Mouse (Mus musculus): ENCODE measurements around the gene P4hb. TPM values are rescaled to one million over a fixed set of nuclear protein-coding genes. Genes with fewer than 3 reads are reported as not detected.

Gene P4hb
- polyA plus RNA-seq, 1 experiment, result 444 TPM

DNA sequence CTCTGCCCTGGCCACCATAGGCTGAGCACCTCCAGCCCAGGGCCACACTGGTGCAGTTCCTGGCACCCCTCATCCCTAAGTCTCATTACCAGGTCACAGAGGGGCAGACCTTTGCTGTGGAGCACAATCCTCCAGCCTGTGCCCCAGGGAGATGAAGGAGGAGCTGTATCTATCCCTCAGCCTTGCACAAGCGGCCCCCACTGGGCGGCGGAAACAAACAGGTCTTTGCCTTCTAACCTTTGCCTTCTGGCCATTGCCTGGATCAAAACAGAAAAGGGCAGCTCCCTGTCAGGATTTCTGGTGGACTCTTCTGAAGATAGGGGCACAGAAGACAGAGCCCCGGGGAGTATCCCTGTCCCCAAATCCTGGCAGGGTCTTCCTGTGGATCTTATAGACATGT is 44.1 kb downstream of the P4hb start:
- H3K4me2 ChIP-seq (ENCODE audit: low read depth), result no peak overlapping the region
- no peak overlapping the region for H3ac ChIP-seq (ENCODE audit: control insufficient read depth, insufficient read length)
- no peak for TF ChIP-seq POLR2AphosphoS2 (IDR thresholded peaks at IDR 0.05; ENCODE audit: insufficient read length, low read depth)
- TF ChIP-seq MAX (IDR thresholded peaks at IDR 0.05; ENCODE audit: low read depth), result no peak
- no peak for TF ChIP-seq USF1 (IDR thresholded peaks at IDR 0.05; ENCODE audit: low read depth)
- no peak for TF ChIP-seq SRF (IDR thresholded peaks at IDR 0.05; ENCODE audit: control insufficient read depth, insufficient read length, low read depth)
- no peak for TF ChIP-seq CEBPB (IDR thresholded peaks at IDR 0.05; ENCODE audit: insufficient read depth, poor library complexity, severe bottlenecking)
- no peak for TF ChIP-seq E2F4 (IDR thresholded peaks at IDR 0.05; ENCODE audit: insufficient read depth)
- no peak for TF ChIP-seq TCF12 (IDR thresholded peaks at IDR 0.05; ENCODE audit: insufficient read depth, poor library complexity, severe bottlenecking)
- TF ChIP-seq POLR2A (IDR thresholded peaks at IDR 0.05; ENCODE audit: insufficient read length, low read depth), result no peak
- TF ChIP-seq REST (IDR thresholded peaks at IDR 0.05; ENCODE audit: insufficient read depth, insufficient read length), result no peak
- no peak for TF ChIP-seq TCF3 (IDR thresholded peaks at IDR 0.05; ENCODE audit: insufficient read length, low read depth)
- no peak for TF ChIP-seq MYOD1 (IDR thresholded peaks at IDR 0.05; ENCODE audit: control insufficient read depth in 1 of 3, insufficient read length in 2 of 3, low read depth in 2 of 3)
- no peak for TF ChIP-seq MYOG (IDR thresholded peaks at IDR 0.05; ENCODE audit: control insufficient read depth in 1 of 3, insufficient read depth in 1 of 3, insufficient read length in 2 of 3, low read depth in 2 of 3)
- H3K36me3 ChIP-seq (ENCODE audit: control insufficient read depth, insufficient read depth), result no peaks in the 10 kb centered on the region
- no peaks in the 10 kb centered on the region for H3K79me2 ChIP-seq (ENCODE audit: control insufficient read depth, insufficient read depth)
- no peak overlapping the region for H3K4me3 ChIP-seq
- peaks cover 51% of the 10 kb centered on the region for H3K27me3 ChIP-seq (ENCODE audit: control insufficient read depth, insufficient read depth, insufficient read length)

- Histone ChIP-seq H3K36me3 (ENCODE audit: control insufficient read depth, insufficient read depth) (no peaks in the 10 kb centered on the region), H3K4me3 (no peak overlapping the region), H3K4me2 (ENCODE audit: low read depth) (no peak overlapping the region), H3K27me3 (ENCODE audit: control insufficient read depth, insufficient read depth, insufficient read length) (peaks cover 46% of the 10 kb centered on the region), H3ac (ENCODE audit: control insufficient read depth, insufficient read length) (no peak overlapping the region), H3K79me2 (ENCODE audit: control insufficient read depth, insufficient read depth) (no peaks in the 10 kb centered on the region)
- no peak for TF ChIP-seq CEBPB (IDR thresholded peaks at IDR 0.05; ENCODE audit: insufficient read depth, poor library complexity, severe bottlenecking)
- no peak for TF ChIP-seq POLR2A (IDR thresholded peaks at IDR 0.05; ENCODE audit: insufficient read length, low read depth)
- no peak for TF ChIP-seq TCF3 (IDR thresholded peaks at IDR 0.05; ENCODE audit: insufficient read length, low read depth)
- TF ChIP-seq MYOD1 (IDR thresholded peaks at IDR 0.05; ENCODE audit: control insufficient read depth in 1 of 3, insufficient read length in 2 of 3, low read depth in 2 of 3), result no peak
- no peak for TF ChIP-seq MAX (IDR thresholded peaks at IDR 0.05; ENCODE audit: low read depth)
- no peak for TF ChIP-seq SRF (IDR thresholded peaks at IDR 0.05; ENCODE audit: control insufficient read depth, insufficient read length, low read depth)
- no peak for TF ChIP-seq TCF12 (IDR thresholded peaks at IDR 0.05; ENCODE audit: insufficient read depth, poor library complexity, severe bottlenecking)
- TF ChIP-seq MYOG (IDR thresholded peaks at IDR 0.05; ENCODE audit: control insufficient read depth in 1 of 3, insufficient read depth in 1 of 3, insufficient read length in 2 of 3, low read depth in 2 of 3), result no peak
- no peak for TF ChIP-seq E2F4 (IDR thresholded peaks at IDR 0.05; ENCODE audit: insufficient read depth)
- no peak for TF ChIP-seq POLR2AphosphoS2 (IDR thresholded peaks at IDR 0.05; ENCODE audit: insufficient read length, low read depth)
- no peak for TF ChIP-seq USF1 (IDR thresholded peaks at IDR 0.05; ENCODE audit: low read depth)
- TF ChIP-seq REST (IDR thresholded peaks at IDR 0.05; ENCODE audit: insufficient read depth, insufficient read length), result no peak
These were observed 45.2 kb downstream of the P4hb start for GRCm38 (mm10) chr11:120527690-120528354.

GRCm38 (mm10) chr11:120525959-120526358 is 47.1 kb downstream of the P4hb start:
- Histone ChIP-seq H3K27me3 (ENCODE audit: control insufficient read depth, insufficient read depth, insufficient read length) (peaks cover 27% of the 10 kb centered on the region), H3K4me2 (ENCODE audit: low read depth) (no peak overlapping the region), H3K4me3 (no peak overlapping the region), H3ac (ENCODE audit: control insufficient read depth, insufficient read length) (no peak overlapping the region), H3K36me3 (ENCODE audit: control insufficient read depth, insufficient read depth) (no peaks in the 10 kb centered on the region), H3K79me2 (ENCODE audit: control insufficient read depth, insufficient read depth) (no peaks in the 10 kb centered on the region)
- TF ChIP-seq TCF3 (IDR thresholded peaks at IDR 0.05; ENCODE audit: insufficient read length, low read depth), result no peak
- no peak for TF ChIP-seq TCF12 (IDR thresholded peaks at IDR 0.05; ENCODE audit: insufficient read depth, poor library complexity, severe bottlenecking)
- no peak for TF ChIP-seq MYOG (IDR thresholded peaks at IDR 0.05; ENCODE audit: control insufficient read depth in 1 of 3, insufficient read depth in 1 of 3, insufficient read length in 2 of 3, low read depth in 2 of 3)
- TF ChIP-seq CEBPB (IDR thresholded peaks at IDR 0.05; ENCODE audit: insufficient read depth, poor library complexity, severe bottlenecking), result no peak
- no peak for TF ChIP-seq REST (IDR thresholded peaks at IDR 0.05; ENCODE audit: insufficient read depth, insufficient read length)

GRCm38 (mm10) chr11:120522581-120522980 is 50.5 kb downstream of the P4hb start:
- TF ChIP-seq MYOG (IDR thresholded peaks at IDR 0.05; ENCODE audit: control insufficient read depth in 1 of 3, insufficient read depth in 1 of 3, insufficient read length in 2 of 3, low read depth in 2 of 3) (no peak), USF1 (IDR thresholded peaks at IDR 0.05; ENCODE audit: low read depth) (no peak)

DNA sequence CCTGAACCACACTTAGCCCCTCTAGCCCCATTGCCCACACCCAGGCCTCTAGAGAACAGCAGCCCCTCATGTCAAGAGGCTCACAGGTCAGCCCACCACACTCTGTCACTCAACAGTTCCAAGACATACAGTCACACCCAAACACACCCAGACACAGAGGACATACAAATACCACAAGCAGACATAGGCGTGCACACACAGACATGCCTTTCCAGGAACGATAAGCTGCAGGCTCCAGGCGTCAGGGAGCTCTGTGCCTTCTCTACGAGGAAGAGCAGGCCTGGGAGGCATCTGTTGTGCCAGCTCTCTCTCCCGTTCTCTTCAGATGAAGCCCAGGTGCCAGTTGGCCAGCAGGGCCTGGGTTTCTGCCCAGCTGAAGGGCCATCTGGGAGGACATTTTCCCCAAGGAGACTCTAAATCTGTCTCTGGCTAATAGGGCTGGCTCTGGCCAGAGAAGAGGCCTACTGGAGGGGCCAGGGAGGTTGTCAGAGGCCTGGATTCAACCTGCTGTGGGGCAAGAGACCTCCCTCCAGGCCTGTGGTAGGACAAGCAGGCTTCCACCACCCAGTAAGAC is 52.0 kb downstream of the P4hb start:
- Histone ChIP-seq H3K79me2 (ENCODE audit: control insufficient read depth, insufficient read depth) (no peaks in the 10 kb centered on the region), H3K36me3 (ENCODE audit: control insufficient read depth, insufficient read depth) (no peaks in the 10 kb centered on the region), H3K27me3 (ENCODE audit: control insufficient read depth, insufficient read depth, insufficient read length) (no peaks in the 10 kb centered on the region), H3K4me3 (no peak overlapping the region), H3ac (ENCODE audit: control insufficient read depth, insufficient read length) (no peak overlapping the region), H3K4me2 (ENCODE audit: low read depth) (no peak overlapping the region)
- TF ChIP-seq MYOG (IDR thresholded peaks at IDR 0.05; ENCODE audit: control insufficient read depth in 1 of 3, insufficient read depth in 1 of 3, insufficient read length in 2 of 3, low read depth in 2 of 3) (peak in 1 of 3 experiments; percentile 48), POLR2AphosphoS2 (IDR thresholded peaks at IDR 0.05; ENCODE audit: insufficient read length, low read depth) (no peak)

More at GRCm38 (mm10) chr11:120522581-120522980, 50.5 kb downstream of the P4hb start:
- H3K4me2 ChIP-seq (ENCODE audit: low read depth), result no peak overlapping the region
- H3K36me3 ChIP-seq (ENCODE audit: control insufficient read depth, insufficient read depth), result no peaks in the 10 kb centered on the region
- no peak overlapping the region for H3K4me3 ChIP-seq
- no peaks in the 10 kb centered on the region for H3K79me2 ChIP-seq (ENCODE audit: control insufficient read depth, insufficient read depth)
- no peaks in the 10 kb centered on the region for H3K27me3 ChIP-seq (ENCODE audit: control insufficient read depth, insufficient read depth, insufficient read length)
- no peak overlapping the region for H3ac ChIP-seq (ENCODE audit: control insufficient read depth, insufficient read length)
